Mouse (Mus musculus) heart, embryonic 13.5 days (tissue): Measurements from ENCODE around the gene Hsf2. TPM values are rescaled to one million over a fixed set of nuclear protein-coding genes. Genes with fewer than 3 reads are reported as not detected.
A peak's percentile ranks its signal among the peaks of the same experiment; 100 is the strongest.

Experiments
- ATAC-seq: fragments of 200-750 bp; cut with Nextera tagmentation; 2 replicates; pipeline ENCODE4 v1.8.0; 2017; ENCODE audit warnings: moderate TSS enrichment; ENCODE audit not compliant: insufficient number of reproducible peaks, low FRiP score, low TSS enrichment; ENCODE audit errors: extremely low read depth
- H3K27ac ChIP-seq: fragments of 300-500 bp; sonication (generic); replicated peaks from 2 replicates; pipeline ENCODE4 v1.5.1; 2015; ENCODE audit warnings: moderate library complexity, mild to moderate bottlenecking, inconsistent platforms
- H3K27me3 ChIP-seq: fragments of 300-500 bp; sonication (generic); replicated peaks from 2 replicates; pipeline ENCODE4 v1.6.1; 2015; ENCODE audit warnings: mild to moderate bottlenecking, inconsistent platforms
- H3K36me3 ChIP-seq: fragments of 300-500 bp; sonication (generic); 2 replicates; pipeline ENCODE4 v1.6.1; 2015; ENCODE audit warnings: mild to moderate bottlenecking, inconsistent platforms
- H3K4me1 ChIP-seq: fragments of 300-500 bp; sonication (generic); 2 replicates; pipeline ENCODE4 v1.6.1; 2015; ENCODE audit warnings: inconsistent platforms
- H3K4me2 ChIP-seq: fragments of 300-500 bp; sonication (generic); 2 replicates; pipeline ENCODE4 v1.6.1; 2015; ENCODE audit warnings: inconsistent platforms, mild to moderate bottlenecking, moderate library complexity
- H3K4me3 ChIP-seq: fragments of 300-500 bp; sonication (generic); 2 replicates; pipeline ENCODE4 v1.5.1; 2015; ENCODE audit warnings: moderate library complexity, mild to moderate bottlenecking, inconsistent platforms
- H3K9ac ChIP-seq: fragments of 300-500 bp; sonication (generic); 2 replicates; pipeline ENCODE4 v1.6.1; 2015; ENCODE audit warnings: inconsistent platforms, mild to moderate bottlenecking, moderate library complexity
- H3K9me3 ChIP-seq: fragments of 300-500 bp; sonication (generic); 2 replicates; pipeline ENCODE4 v1.6.1; 2016; ENCODE audit warnings: inconsistent platforms
- whole genome bisulfite sequencing: fragments of 180-500 bp; shearing (Covaris S2); methylation state at CpG from one replicate; pipeline ENCODE4 v1.1.7; 2015; ENCODE audit warnings: mixed read lengths; 5-methylcytosine and 5-hydroxymethylcytosine counted together
- polyA plus RNA-seq: library from polyadenylated mRNA; unstranded; fragments of >200 nt; fragmentation: Nextera tagmentation; extraction: Ambion mirVana; gene quantifications from 2 replicates; pipeline ENCODE4 v1.2.1, GENCODE M21; 2015

Hsf2 gene
- polyA plus RNA-seq, 1 experiment from 2014 or later, result 23.8 TPM

DNA sequence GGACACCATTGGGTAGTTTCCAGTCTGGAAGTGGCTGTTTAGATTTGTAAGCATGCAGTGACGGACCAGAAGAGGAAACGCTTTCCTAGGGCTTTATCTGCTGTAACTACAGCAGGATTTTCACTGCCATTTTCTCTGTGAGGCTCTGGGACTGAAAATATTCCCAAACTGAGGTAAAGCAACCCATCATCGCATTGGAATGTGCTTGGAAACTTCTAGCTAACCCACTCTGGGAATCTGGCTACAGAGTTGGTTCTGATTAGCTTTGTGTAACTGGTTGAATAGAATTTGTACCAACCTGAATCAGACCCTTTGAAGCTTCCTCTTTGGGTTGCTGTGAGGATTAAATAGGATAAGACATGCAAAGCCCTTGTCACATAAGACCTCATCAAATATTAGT lies 1.4 kb upstream of the Hsf2 start:
- H3K4me1 ChIP-seq, result peaks cover 22% of the 10 kb centered on the region
- H3K27me3 ChIP-seq, result no peaks in the 10 kb centered on the region
- no peak overlapping the region for H3K9ac ChIP-seq
- H3K9me3 ChIP-seq, result no peaks in the 10 kb centered on the region
- 53% methylated on average over 3 of the region's 3 CpGs for WGBS
- H3K27ac ChIP-seq, result no peak overlapping the region
- no peak for ATAC-seq
- no peaks in the 10 kb centered on the region for H3K36me3 ChIP-seq
- H3K4me3 ChIP-seq, result no peak overlapping the region
- H3K4me2 ChIP-seq, result no peak overlapping the region

DNA sequence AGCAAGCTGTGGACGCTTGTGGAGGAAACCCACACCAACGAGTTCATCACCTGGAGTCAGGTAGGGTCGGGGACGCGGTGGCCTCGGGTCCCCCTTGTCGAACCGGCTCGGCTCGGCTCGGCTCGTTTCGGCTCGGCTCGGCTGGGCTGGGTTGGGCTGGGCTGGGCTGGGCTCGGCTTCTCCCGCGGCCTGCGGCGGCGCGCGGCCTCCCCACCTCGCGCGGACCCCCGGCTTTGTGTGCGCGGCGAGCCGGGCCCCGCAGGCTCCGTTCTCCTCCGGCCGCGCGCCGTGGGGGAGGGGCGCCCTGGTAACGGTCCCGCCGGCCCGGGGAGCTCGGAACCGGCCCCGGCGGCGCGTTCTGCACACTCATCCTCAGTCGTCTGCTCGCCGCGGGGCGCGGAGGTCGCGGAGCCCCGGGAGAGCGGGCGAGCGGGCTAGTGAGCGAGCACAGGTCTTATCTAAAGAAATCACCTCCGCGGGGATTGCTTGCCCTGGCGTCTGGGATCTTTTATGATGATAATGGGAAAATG lies 422 bp downstream of the Hsf2 start:
- peaks cover 33% of the 10 kb centered on the region for H3K4me1 ChIP-seq

DNA sequence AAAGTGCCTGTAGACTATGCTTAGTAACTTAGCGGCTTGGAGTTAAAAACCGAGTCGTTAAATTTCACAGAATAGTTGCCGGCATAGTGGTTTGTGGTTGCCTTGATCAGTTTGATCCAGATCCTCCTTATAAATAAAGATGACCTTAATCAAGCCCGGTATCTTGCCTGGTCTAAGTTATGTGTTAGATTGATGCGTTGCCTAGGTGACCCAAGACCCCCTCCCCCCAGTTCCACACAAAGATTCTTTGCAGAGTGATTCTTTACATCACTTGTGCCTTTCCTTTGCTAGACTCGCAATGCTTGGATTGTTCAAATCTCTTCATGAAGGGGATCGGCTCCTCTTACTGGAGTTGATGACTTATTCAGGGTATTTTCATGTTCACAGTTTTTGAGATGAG lies 1.0 kb downstream of the Hsf2 start:
- Histone ChIP-seq H3K9ac (peak overlapping the region; percentile 98), H3K4me1 (peaks cover 35% of the 10 kb centered on the region), H3K27me3 (no peaks in the 10 kb centered on the region), H3K27ac (peak overlapping the region; percentile 96; the same call in 1 of the 2 replicates), H3K9me3 (no peaks in the 10 kb centered on the region), H3K36me3 (0 out of 2 replicates have a peak, but pooled peaks cover 3% of the 10 kb centered on the region), H3K4me3 (peak overlapping the region; percentile 96), H3K4me2 (peak overlapping the region; percentile 73)
- no peak for ATAC-seq
- WGBS, result under 1% methylated on average over 8 of the region's 8 CpGs

More for the DNA sequence above, 422 bp downstream of the Hsf2 start:
- H3K9ac ChIP-seq, result peak overlapping the region; percentile 98
- peak; percentile 56 for ATAC-seq
- H3K36me3 ChIP-seq, result no peaks in the 10 kb centered on the region
- H3K4me2 ChIP-seq, result peak overlapping the region; percentile 73
- no peaks in the 10 kb centered on the region for H3K9me3 ChIP-seq
- no peaks in the 10 kb centered on the region for H3K27me3 ChIP-seq
- H3K4me3 ChIP-seq, result peak overlapping the region; percentile 96
- WGBS, result under 1% methylated on average over 62 of the region's 65 CpGs
- peak overlapping the region; percentile 96 for H3K27ac ChIP-seq

DNA sequence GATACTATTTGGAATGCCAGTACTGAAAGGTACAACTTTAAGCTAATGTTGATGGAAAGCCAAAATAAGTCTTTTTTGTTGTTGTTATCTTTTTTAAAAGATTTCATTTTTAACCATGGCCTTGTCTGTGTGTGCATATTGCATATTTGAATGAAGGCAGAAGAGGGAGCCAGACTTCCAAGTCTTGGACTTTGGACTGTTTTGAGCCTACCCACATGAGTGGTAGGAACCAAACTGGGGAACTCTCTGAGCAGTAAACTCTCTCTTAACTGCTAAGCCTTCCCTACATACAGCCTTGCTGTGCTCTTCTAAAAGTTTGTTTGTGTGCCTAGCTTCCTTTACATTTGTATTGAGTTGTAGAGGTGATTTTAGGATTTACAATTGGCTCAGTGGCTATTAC lies 2.4 kb downstream of the Hsf2 start:
- Histone ChIP-seq H3K27me3 (no peaks in the 10 kb centered on the region), H3K4me2 (peak overlapping the region; percentile 73), H3K9me3 (no peaks in the 10 kb centered on the region), H3K27ac (no peak overlapping the region), H3K9ac (no peak overlapping the region), H3K4me3 (0 out of 2 replicates have a peak overlapping the region, but pooled peaks have one; percentile 96), H3K36me3 (peaks cover 7% of the 10 kb centered on the region), H3K4me1 (peaks cover 35% of the 10 kb centered on the region)
- no peak for ATAC-seq

DNA sequence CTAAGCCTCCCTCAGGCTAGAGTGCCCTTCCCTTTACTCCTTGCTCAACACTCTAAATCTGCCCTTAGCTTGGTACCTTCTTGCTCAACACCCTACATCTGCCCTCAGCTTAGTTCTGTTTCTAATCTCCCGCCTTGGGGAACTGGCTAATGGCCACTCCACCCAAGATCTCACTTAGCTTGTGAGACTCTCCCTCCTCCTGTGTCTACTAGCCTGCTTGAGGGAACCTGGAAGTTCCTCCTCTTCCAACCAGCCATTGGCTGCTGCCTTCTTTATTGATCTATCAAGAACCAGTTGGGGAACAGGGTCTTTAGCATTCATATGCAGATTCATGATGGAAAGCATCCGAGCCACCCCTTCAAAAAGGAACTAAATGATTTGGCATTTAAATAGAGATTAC lies 5.9 kb downstream of the Hsf2 start:
- 91% methylated on average over 2 of the region's 2 CpGs for WGBS
- no peak overlapping the region for H3K27ac ChIP-seq
- H3K27me3 ChIP-seq, result no peaks in the 10 kb centered on the region
- no peak overlapping the region for H3K9ac ChIP-seq
- peaks cover 39% of the 10 kb centered on the region for H3K4me1 ChIP-seq
- H3K4me2 ChIP-seq, result no peak overlapping the region
- H3K9me3 ChIP-seq, result no peaks in the 10 kb centered on the region
- no peak overlapping the region for H3K4me3 ChIP-seq
- no peak for ATAC-seq
- H3K36me3 ChIP-seq, result peaks cover 21% of the 10 kb centered on the region

DNA sequence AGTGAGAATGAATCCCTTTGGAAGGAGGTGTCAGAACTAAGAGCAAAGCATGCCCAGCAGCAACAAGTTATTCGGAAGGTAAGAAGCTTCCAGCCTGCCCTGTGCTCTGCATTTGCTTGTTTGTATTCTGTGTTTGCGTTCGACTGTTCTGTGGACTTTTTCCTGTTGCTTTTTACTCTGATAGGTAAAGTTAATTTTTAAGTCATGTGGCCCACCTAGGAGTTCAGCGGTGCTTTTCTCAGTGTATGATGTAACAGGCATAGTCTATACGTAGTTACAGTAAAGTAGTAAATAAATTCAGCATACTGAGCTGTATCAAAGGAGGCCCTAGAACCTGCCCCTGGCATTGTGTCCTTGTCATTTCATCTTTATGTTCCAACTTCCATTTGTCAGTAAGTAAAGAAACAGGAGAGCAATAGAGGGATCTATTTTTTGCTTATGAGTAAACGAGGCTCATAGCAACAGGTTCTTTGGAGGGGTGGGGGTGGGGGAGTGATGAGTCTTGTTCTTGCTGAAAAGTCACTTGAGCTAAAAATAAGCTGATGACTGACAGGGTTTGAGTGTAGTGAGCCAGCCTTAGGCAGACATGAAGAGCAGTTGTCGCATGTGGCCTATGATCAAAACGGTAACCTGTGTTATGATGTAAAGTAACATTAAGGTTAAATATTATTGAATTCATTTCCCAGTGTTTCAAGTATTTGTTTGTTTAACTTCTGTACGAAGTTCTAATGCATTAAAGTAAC lies 13.4 kb downstream of the Hsf2 start:
- ATAC-seq, result no peak
- H3K27ac ChIP-seq, result peak overlapping the region; percentile 88

DNA sequence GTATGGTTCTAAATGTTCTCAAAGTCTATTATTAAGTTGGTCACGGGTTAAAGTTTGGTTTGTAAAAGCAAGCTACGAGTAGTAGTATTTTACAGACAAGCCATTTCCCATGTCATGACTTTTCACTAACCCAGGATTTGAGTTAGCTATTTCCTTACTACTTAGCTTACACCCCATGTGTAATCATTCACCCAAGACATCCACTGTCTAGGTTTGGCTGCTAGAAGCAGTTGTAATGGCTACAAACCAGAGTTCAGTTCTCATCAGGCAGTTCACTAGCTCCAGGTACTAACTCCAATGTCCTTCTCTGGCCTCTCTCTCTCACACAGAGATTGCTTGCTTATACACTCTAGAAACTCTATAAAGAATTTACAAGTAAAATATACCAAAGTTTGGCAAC lies 28.4 kb downstream of the Hsf2 start:
- Histone ChIP-seq H3K4me2 (no peak overlapping the region), H3K4me3 (no peak overlapping the region), H3K9ac (no peak overlapping the region), H3K27ac (no peak overlapping the region), H3K4me1 (no peaks in the 10 kb centered on the region), H3K36me3 (peaks cover 82% of the 10 kb centered on the region), H3K27me3 (no peaks in the 10 kb centered on the region), H3K9me3 (no peaks in the 10 kb centered on the region)
- no peak for ATAC-seq
- WGBS, result 90% methylated on average over 2 of the region's 2 CpGs

More for the DNA sequence above, 13.4 kb downstream of the Hsf2 start:
- Histone ChIP-seq H3K27me3 (no peaks in the 10 kb centered on the region), H3K9ac (0 out of 2 replicates have a peak overlapping the region, but pooled peaks have one; percentile 34), H3K4me1 (peaks cover 32% of the 10 kb centered on the region), H3K4me3 (no peak overlapping the region), H3K36me3 (peaks cover 32% of the 10 kb centered on the region), H3K9me3 (no peaks in the 10 kb centered on the region), H3K4me2 (peak overlapping the region; percentile 59)
- WGBS, result 52% methylated on average over 9 of the region's 9 CpGs

DNA sequence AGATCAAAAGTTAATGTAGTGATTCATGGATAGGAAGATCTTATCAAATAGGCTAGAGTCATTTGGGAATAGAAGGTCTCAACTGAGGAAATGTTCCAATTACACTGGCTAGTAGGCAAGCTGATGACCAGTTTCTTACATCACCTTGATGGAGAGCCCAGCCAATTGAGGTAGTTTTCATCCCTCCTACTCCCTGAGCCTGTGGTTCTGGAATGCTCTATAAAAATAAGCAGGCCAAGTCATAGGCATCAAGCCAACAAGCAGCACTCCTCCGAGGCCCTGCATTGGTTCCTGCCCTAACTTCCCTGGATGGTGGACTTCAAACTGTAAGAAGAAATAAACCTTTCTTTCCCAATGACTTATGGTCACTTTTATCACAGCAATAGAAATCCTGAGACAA lies 29.1 kb downstream of the Hsf2 start:
- Histone ChIP-seq H3K9me3 (no peaks in the 10 kb centered on the region), H3K4me1 (no peaks in the 10 kb centered on the region), H3K27ac (no peak overlapping the region), H3K36me3 (peaks cover 83% of the 10 kb centered on the region), H3K4me2 (no peak overlapping the region), H3K4me3 (no peak overlapping the region), H3K27me3 (no peaks in the 10 kb centered on the region), H3K9ac (no peak overlapping the region)
- ATAC-seq, result no peak
- WGBS, result 85% methylated on average over 1 of the region's 1 CpGs

DNA sequence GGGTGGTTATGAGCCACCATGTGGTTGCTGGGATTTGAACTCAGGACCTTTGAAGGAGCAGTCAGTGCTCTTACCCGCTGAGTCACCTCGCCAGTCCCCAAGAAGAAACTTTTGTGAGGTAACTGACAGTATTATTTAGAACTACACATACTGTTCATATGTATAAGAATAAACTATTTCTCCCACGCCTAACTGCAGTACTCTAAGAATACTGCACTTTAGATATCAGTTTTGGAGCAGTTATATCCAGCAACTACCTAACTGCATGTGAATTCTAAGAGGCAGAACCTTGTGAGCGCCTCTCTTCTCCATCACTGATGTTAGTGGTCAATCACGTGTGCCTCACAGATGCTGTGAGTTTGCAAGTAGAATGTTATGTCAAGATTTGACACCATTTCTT lies 40.3 kb downstream of the Hsf2 start:
- no peak for ATAC-seq
- Histone ChIP-seq H3K27ac (no peak overlapping the region), H3K4me2 (no peak overlapping the region), H3K9me3 (peaks cover 4% of the 10 kb centered on the region), H3K9ac (no peak overlapping the region), H3K36me3 (peaks cover 57% of the 10 kb centered on the region), H3K4me1 (peaks cover 36% of the 10 kb centered on the region), H3K4me3 (no peak overlapping the region), H3K27me3 (no peaks in the 10 kb centered on the region)
- WGBS, result 87% methylated on average over 5 of the region's 5 CpGs

DNA sequence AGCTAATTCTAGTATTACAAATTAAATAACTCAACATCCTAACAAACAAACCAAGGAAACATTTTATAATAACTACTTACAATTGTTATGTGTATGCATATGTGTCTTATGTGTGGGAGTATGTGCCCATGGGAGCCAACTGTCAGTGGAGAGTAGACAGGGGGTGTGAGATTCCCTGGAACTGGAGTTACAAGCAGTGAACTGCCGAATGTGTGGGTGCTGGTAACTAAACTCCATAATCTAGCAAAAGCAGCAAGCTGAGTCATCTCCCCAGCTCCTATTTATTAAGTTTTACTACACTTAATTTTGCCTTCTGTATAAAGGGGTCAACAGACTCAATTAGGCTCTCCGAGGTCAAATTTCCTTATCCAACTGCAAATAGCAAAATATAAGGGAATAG lies 44.9 kb downstream of the Hsf2 start:
- WGBS, result 57% methylated on average over 2 of the region's 2 CpGs
- Histone ChIP-seq H3K4me1 (peaks cover 37% of the 10 kb centered on the region), H3K36me3 (peaks cover 16% of the 10 kb centered on the region), H3K9me3 (no peaks in the 10 kb centered on the region), H3K9ac (peak overlapping the region; percentile 96), H3K4me2 (peak overlapping the region; percentile 82), H3K27ac (no peak overlapping the region), H3K4me3 (peak overlapping the region; percentile 96), H3K27me3 (no peaks in the 10 kb centered on the region)
- no peak for ATAC-seq

DNA sequence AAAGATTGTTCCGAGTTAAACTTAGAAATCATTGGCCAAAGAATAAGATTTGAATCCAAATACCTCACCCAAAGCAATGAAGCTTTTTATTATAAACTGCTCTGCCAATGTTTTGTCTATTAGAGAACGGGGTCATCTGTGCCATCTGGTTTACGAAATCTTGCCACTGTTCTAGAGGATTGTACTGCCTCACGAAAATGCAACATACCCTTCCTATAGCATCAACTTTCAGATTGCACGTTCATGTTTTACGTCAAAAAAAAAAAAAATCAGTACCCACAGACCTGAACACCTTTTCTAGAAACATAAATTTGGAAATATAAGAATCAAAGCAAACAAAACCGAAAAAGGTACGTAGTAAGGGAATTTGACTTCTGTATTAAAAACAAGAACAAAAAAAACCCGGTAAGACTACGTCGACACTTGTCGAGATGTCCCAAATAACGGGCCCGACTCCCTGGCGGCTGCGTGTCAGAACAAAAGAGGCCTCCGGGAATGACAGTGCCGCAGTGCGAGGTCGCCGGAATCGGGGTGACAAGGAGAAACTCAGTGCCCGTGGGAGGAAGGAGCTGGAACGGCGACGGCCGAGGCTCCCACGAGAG lies 45.5 kb downstream of the Hsf2 start:
- H3K27me3 ChIP-seq, result no peaks in the 10 kb centered on the region
- H3K4me3 ChIP-seq, result peak overlapping the region; percentile 96
- peak overlapping the region; percentile 96 for H3K9ac ChIP-seq
- peaks cover 37% of the 10 kb centered on the region for H3K4me1 ChIP-seq
- H3K9me3 ChIP-seq, result no peaks in the 10 kb centered on the region
- H3K36me3 ChIP-seq, result peaks cover 10% of the 10 kb centered on the region
- no peak for ATAC-seq
- H3K27ac ChIP-seq, result peak overlapping the region; percentile 95
- H3K4me2 ChIP-seq, result peak overlapping the region; percentile 82
- 3% methylated on average over 28 of the region's 28 CpGs for WGBS
